Mouse (Mus musculus) layer of hippocampus, adult 9-11 months (tissue): ENCODE data around the gene Lpcat2.
"Not testable (repeated sequence)": the region's sequence is repeated elsewhere in the genome, so short reads cannot be mapped to it uniquely, and the experiment has no call there.

Experiments
- DNase-seq: peaks from one replicate; pipeline ENCODE4 v3.0.0; 2022

Lpcat2 gene

GRCm38 (mm10) chr8:92854673-92855072 lies 466 bp upstream of the Lpcat2 start:
- DNase-seq, result peak; percentile 32

- no peak for DNase-seq
Observed at GRCm38 (mm10) chr8:92856273-92856986, 1.3 kb downstream of the Lpcat2 start.

- no peak for DNase-seq
Observed at GRCm38 (mm10) chr8:92858475-92859182, 3.5 kb downstream of the Lpcat2 start.

GRCm38 (mm10) chr8:92861977-92862376 lies 6.8 kb downstream of the Lpcat2 start:
- DNase-seq, result no peak

GRCm38 (mm10) chr8:92870281-92870680 lies 15.1 kb downstream of the Lpcat2 start:
- no peak for DNase-seq

- DNase-seq, result no peak
Observed at GRCm38 (mm10) chr8:92872063-92872759, 17.1 kb downstream of the Lpcat2 start.

- peak; percentile 62 for DNase-seq
Observed at GRCm38 (mm10) chr8:92875795-92876194, 20.7 kb downstream of the Lpcat2 start.

GRCm38 (mm10) chr8:92881247-92881646 lies 26.1 kb downstream of the Lpcat2 start:
- DNase-seq, result no peak

- no peak for DNase-seq
Observed at GRCm38 (mm10) chr8:92883771-92884170, 28.6 kb downstream of the Lpcat2 start.

- not testable (repeated sequence) for DNase-seq
Observed at GRCm38 (mm10) chr8:92892216-92892615, 37.1 kb downstream of the Lpcat2 start.

- DNase-seq, result no peak
Observed at GRCm38 (mm10) chr8:92893870-92894269, 38.7 kb downstream of the Lpcat2 start.

- no peak for DNase-seq
Observed at GRCm38 (mm10) chr8:92895053-92895452, 39.9 kb downstream of the Lpcat2 start.

GRCm38 (mm10) chr8:92896056-92896455 lies 40.9 kb downstream of the Lpcat2 start:
- DNase-seq, result no peak

GRCm38 (mm10) chr8:92896611-92897010 lies 41.5 kb downstream of the Lpcat2 start:
- DNase-seq, result no peak

GRCm38 (mm10) chr8:92897794-92898193 lies 42.7 kb downstream of the Lpcat2 start:
- DNase-seq, result no peak

GRCm38 (mm10) chr8:92899590-92899989 lies 44.5 kb downstream of the Lpcat2 start:
- no peak for DNase-seq

- DNase-seq, result no peak
Observed at GRCm38 (mm10) chr8:92901107-92901506, 46.0 kb downstream of the Lpcat2 start, which contains the start of gene Capns2. Capns2 (plus strand) TSS chr8:92901407.

GRCm38 (mm10) chr8:92902981-92903380 lies 47.8 kb downstream of the Lpcat2 start:
- DNase-seq, result no peak

GRCm38 (mm10) chr8:92903488-92904135 lies 48.5 kb downstream of the Lpcat2 start:
- DNase-seq, result no peak

- no peak for DNase-seq
Observed at GRCm38 (mm10) chr8:92906553-92906952, 51.4 kb downstream of the Lpcat2 start.

GRCm38 (mm10) chr8:92908448-92908847 lies 53.3 kb downstream of the Lpcat2 start:
- no peak for DNase-seq

- no peak for DNase-seq
Observed at GRCm38 (mm10) chr8:92911477-92911876, 56.3 kb downstream of the Lpcat2 start.

GRCm38 (mm10) chr8:92913396-92913795 lies 58.3 kb downstream of the Lpcat2 start:
- no peak for DNase-seq
